Mouse (Mus musculus) adrenal gland, postnatal 4 days (tissue): Measurements from ENCODE around the gene Notch3. TPM values are rescaled to one million over a fixed set of nuclear protein-coding genes. Genes with fewer than 3 reads are reported as not detected.
"Not testable (repeated sequence)": the region's sequence is repeated elsewhere in the genome, so short reads cannot be mapped to it uniquely, and the experiment has no call there.

Experiments
- DNase-seq, 2 experiments: peaks; one replicate each; pipeline ENCODE4 v3.0.0; 2021 to 2022; ENCODE audit warnings: low spot score in 2 of 2, mixed read lengths in 2 of 2
- long read RNA-seq, 2 experiments: library from polyadenylated mRNA; stranded (forward); transcript quantifications; one replicate each; pipeline ENCODE4 v2.0.0; 2021
- total RNA-seq, 2 experiments: library from RNA; stranded (reverse); gene quantifications; 2 replicates each; pipeline ENCODE4 v1.2.3; 2021

Notch3 gene
- 10 to 100 TPM; 24.4 to 26.7 TPM for total RNA-seq
- long read RNA-seq, experiment 1, partial matches to known transcripts, result 3 of 8 reads
- long read RNA-seq, experiment 1, other reads (novel, unspliced or antisense), result 5 of 8 reads
- long read RNA-seq, experiment 2, partial matches to known transcripts, result 4 of 14 reads
- long read RNA-seq, experiment 2, other reads (novel, unspliced or antisense), result 10 of 14 reads

DNA sequence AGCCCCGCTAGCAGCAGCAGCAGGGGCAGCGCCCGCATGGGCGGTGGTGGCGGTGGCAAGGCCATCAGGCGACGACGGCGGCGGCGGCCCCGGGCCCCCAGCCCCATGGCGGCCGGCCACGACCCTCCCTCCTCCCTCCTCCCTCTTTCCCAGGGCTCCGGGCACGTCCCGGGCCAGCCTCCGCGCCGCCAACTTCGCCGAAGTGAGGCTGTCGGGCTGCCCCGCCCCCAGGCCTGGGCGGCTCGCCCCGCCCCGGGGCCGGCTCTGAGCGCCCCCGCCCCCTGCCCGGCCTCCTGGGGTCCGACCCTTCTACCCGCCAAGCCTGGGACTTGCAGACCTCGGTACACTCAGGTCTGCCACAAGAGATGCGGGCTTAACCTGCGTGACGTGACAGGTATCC is at the start of gene Notch3:
Notch3 (minus strand) TSS at position 166 of the 400 bp plus-strand sequence.
- DNase-seq, result no peak

DNA sequence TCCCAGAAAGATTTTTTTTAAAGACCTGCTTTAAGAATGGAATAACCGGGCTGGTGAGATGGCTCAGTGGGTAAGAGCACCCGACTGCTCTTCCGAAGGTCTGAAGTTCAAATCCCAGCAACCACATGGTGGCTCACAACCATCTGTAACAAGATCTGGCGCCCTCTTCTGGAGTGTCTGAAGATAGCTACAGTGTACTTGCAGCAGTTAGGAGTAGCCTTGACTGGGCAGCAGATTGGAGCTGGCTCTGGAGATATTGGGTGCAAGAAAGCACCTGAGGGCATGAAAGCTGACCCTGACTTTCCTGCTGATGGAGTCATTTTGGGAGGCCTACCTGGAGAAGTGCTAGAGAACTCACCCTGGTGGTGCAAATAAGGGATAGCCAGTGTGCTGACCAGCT is 48.9 kb upstream of the Notch3 start:
- DNase-seq, result not testable (repeated sequence)

DNA sequence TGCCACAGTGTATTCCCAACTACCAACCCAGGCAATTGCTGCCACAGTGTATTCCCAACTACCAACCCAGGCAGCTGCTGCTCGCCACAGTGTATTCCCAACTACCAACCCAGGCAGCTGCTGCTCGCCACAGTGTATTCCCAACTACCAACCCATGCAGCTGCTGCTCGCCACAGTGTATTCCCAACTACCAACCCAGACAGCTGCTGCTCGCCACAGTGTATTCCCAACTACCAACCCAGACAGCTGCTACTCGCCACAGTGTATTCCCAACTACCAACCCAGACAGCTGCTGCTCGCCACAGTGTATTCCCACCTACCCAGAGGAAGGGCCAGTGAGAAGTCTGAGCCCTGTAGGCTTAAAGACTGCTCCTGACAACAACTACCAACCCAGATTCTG is 44.9 kb upstream of the Notch3 start:
- DNase-seq, result not testable (repeated sequence)

DNA sequence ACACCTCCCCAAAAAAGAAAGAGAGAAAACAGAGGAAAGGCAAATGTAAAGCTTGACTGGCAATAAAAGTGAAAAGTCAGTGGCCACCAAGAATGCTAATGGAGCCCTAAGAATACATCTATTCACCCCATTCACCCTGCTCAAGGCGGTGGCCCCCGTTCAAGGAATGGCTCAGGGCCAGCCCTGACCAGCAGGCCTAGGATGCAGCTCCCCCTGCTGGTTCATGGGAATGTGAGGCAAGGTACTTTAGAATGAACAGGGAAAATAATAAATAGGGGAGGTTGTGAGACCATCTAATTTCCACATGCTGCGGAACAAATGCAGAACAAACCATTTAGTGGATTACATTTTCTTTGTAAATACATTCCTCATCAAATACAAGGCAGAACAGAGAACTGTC is 43.1 kb upstream of the Notch3 start:
- DNase-seq, result no peak

DNA sequence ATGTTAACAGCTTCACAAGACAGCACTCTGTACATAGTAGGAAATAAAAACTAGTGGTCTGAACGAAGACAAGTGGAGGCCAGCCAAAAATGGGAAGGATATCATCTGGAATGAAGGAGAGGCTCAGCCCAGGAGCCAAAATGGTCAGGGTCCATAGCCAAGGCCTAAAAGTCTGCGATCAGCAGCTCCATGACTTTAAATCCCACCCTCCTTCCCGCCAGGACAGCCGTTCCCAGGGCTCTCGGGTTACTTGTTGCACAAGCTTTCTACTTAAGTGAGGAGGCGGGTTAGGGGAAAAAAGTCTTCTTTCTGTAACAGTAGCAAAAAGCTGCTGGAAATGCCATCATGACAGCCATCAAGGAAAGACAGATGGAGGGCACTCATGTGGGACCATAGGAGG is 42.5 kb upstream of the Notch3 start:
- DNase-seq, result no peak

DNA sequence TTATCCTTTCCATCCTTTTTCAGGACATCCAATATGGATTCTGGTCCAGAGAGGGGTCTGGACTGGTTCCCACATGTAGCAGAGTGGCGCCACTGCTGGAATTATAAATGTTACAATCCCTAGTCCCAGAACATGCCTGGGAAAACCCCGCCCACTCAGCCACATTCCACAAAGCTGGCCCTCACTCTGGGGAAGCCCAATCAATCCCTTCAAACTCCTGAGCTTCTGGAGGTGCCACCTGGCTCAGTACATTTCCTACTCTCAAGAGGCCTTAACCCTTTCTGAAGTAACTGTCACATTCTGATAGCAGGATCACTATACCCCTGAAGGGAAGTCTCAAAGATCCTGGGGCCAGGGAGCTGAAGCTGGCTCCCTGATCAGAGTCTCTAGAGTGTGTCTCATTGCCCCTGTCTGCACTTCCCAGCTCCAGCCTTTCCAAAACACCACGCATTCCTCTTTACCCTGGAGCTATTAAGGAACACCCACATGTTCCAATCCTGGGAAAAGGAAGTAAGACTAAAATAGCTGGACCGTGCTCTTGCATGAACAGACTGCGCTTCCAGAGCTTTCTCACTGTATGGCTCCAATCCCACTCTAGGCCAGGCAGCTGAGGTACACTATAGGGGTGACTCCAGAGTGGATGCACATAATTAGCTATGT is 41.1 kb upstream of the Notch3 start:
- no peak for DNase-seq

DNA sequence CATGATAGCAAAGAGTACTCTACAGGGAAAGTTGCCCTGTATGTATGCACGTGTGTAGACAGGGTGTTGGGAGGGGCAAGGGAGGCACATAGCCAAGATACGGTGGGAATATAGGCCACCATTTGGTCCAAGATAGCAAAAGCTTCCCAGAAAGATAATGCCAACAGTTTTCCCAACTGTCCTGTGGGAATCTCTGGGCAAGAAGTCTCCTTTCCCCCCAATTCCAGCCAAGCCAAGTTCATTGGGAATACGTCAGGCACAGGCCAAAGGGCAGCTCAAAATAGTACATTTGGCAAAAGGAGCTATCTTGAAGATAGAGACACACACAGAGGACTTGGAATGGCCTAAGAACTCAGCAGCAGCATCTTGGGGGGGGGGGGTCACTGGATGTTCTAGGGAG is 38.7 kb upstream of the Notch3 start:
- no peak for DNase-seq

DNA sequence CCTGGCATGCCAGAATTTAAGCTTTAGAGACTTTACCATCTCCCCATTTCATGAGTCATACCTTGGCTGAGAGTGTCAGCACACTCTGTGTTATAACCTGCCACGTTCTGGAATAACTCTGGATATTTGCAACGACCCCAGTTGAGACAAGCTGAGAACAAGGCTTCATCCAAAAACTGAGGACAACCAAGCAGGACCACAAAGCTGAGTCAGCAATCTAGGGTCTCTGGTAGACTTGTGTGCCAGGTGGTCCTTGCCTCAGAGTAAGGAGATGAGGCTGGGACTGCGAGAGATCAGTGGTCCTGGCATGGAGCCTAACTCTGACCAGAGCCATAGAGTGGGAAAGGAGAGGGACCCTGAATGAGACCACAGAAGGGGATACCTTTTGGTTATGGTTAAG is 36.3 kb upstream of the Notch3 start:
- no peak for DNase-seq

DNA sequence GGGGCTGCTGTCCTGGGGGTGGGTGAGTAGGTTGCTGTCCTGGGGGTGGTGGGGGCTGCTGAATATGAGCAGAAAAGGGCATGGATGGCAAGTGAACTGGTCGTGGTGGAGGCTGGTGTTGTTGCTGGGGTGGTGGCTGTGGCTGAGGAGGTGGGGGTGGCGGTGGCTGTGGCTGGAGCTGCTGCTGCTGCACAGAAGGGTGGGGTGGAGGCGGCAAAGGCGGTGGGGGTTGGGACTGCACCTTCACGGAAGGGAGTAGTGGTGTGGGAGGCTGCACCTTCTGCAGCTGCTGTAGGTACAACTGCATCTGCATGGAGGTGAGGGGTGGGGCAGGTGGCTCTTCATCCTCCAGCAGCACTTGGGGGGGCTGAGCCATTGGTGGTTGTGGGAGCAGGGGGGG is 34.4 kb upstream of the Notch3 start:
- DNase-seq, result no peak

DNA sequence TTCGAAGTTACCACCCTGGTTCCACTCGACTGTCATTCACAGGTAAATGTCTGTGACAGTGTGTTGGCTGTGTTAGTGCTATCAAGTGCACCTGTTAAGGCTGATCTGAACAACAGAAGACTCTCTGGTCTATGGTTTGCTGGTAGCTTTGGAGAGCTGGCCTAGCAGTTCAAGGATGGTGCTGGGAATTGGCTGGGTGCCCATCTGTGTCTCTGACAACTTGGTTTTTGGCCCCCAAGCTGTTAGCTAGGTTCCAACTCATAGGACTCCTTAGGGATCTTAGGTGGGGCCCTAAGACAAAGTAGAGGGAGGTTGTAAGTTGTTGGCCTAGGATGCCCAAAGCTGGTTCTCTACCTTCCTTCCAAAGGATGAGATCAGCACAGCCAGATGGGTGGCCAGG is 33.1 kb upstream of the Notch3 start:
- no peak for DNase-seq

DNA sequence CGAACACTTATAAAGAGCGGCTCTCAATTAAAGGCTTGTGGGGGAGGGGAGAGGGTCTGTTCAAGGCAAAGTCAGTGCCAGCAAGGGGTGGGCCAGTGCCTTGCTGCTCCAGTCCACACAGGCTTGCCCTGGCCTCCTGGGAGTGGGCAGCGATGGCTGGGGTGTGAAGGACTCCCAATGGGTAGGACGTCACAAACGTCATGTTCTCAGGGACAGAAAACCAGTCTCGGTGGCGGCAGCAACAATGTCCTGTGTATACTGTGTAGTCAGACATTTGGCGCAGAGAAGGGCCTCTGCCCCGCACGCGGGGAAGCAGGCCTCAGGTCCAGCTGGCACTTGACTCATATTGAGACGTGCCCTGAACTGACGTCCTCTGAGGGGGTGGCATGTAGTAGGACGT is 30.5 kb upstream of the Notch3 start:
- no peak for DNase-seq

DNA sequence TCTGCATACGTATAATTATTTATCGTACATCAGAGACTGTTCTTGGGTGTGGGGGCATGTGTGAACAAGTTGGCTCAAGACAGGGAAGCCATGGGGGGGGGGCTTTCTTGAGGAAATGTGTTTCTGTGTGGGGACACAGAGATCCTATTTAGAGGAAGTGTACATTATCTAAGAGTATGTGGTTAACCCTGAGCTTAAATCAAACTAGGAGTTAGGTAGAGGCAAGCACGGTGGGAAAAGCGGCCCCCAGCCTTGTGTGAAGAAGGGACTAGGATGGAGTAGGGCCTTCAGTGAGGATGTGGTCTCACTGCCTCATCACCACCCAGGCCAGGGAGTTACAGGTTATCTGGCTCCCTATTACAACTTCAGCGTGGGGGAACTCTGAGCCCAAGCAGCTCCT is 29.1 kb upstream of the Notch3 start:
- no peak for DNase-seq

DNA sequence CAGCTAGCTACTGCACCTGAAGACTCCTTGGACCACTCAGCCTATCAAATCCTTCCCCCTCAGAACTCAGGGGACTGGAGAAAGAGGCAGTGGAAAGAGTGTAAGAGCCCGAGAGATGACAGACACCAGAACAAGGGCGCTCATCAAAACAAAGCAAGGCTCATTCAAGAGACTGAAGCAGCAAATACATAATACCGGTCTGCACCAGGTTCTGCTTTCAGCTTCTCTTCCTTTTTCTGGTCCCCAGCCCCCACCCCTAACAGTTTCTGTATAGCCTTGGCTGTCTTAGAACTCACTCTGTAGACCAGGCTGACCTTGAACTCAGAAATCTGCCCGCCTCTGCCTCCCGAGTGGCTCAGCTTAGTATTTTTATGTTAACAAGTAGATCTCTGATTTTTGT is 26.4 kb upstream of the Notch3 start:
- DNase-seq, result no peak

DNA sequence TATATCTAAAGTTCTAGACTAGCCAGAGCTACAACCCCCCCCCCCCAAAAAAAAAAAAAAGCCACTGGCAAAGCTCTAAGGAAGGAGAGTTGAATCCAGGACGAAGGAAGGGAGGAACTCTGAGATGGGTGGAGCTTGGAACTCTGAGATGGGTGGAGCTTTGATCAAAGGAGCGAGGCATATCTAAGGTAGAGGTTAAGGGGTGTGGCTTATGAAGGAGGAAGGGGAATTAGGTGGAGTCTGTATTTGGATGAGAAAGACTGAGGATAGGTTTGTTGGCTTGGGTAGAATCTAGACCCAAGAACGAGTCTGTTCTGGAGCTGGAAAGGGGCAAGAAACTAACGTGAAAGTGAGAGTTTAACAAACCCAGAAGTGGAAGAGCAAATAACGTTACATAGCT is 23.2 kb upstream of the Notch3 start:
- no peak for DNase-seq

DNA sequence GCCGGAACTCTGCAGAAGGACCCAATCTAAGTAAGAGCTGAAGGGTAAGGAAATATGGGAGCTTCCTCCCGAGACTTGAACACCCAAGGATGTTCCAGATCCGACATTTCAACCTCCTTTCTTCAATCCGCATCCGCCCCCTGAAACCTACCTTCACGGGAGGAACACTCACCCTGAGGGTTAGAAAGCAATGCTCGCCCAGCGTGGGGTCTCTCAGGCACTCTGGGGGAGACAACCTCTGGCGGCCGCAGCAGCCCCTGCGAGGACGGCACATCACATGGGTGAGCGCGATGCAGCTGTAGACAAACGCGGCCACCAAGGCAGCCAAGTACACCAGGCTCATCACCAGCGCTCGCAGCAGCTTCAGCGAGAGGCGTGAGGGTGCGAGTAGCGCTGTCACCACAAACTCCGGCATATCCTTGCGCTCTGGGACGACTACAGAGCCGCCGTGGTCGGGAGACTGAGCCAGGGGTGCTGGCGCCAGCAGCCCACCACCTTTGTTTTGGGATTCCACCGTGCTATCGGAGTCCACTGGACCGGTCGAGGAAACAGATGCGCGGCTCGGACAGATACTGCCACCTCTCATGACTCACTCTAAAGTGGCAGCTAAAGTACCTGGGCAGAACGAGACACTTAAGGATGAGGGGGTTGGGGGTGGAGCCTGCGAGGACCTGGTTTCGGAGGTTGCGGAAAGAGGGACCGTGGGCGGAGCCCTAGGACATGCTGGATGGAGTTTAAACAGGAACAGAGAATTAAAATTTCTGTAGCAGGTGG is 22.4 kb upstream of the Notch3 start, which contains the start of gene Ephx3:
Ephx3 (minus strand) TSS at position 687 of the 774 bp plus-strand sequence.
- no peak for DNase-seq

DNA sequence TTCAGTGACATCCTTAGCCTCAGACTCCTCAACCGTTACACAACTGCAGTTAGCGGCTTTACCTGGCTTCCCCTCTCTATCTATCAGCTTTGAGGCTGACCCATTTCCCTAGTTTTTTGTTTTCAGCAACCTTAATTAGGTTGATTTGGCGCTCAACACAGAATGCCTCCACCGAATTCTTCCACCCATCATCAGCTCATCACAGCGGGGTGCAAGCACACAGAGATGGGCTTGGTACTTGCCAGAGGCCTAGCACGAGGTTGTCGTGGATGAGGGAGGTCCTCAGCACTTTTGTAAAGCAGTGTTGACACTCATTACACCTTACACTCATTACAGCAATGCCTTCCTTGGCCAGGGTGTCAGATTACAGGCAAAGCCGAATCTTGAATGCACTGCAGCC is 16.4 kb upstream of the Notch3 start:
- no peak for DNase-seq

DNA sequence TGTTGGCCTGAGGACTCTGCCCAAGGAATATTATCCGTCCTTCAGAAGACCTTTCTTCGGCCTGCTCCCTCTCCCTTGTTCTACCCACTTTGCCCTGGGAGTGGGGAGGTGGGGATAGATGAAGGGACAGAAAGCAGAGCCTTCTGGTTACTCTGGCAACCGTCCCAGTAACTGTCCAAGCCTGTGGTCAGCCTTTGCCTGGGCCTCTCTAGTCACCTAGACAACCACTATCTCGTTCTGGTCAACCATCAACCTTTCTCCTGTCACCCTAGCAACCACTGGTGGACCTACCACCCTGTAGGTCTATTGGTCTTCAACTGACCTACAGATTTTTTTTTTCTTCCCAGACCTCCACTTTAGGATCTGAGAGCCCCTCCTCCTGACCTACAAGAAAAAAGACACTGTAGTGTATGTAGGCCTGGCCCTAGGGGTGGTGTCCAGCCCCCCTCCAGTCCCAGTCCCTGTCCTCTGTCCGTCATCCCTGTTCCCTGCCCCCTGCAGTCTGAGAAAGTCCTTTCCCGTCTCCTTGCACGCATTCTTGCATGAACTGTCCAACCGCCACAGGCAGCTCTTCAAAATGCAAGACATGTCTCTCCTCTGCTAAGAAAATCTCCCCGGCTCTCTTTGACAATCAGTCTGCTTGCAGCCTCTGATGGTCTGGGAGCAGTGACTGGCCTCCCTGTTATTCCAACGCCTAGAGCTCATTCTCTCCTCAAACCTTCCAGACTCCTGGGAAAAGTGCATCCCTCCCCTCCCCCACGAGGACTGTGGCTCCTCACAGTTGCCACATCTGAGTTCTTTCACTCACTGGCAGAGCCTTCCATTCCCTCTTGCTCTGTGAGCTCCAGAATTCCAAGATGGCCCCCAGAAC is 13.2 kb upstream of the Notch3 start:
- DNase-seq, result no peak

DNA sequence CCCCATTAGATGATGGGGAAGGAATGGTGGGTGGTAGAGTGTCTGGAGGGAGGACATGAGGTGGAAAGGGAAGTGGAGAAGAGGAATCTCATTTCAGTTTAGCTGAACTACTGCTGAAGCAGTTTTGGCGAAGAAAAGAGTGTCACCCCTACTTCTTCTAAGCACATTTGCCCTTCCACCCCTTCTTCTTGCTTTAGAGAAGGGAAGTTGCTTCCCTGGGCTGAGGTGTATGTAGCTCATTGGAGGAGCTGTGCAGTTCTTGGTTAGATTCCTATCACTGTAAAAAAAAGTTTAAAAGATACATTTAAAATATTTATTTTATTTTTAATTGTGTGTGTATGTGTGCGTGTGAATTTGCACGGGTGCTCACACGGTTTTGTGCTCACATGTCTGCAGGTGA is 10.3 kb upstream of the Notch3 start:
- no peak for DNase-seq

DNA sequence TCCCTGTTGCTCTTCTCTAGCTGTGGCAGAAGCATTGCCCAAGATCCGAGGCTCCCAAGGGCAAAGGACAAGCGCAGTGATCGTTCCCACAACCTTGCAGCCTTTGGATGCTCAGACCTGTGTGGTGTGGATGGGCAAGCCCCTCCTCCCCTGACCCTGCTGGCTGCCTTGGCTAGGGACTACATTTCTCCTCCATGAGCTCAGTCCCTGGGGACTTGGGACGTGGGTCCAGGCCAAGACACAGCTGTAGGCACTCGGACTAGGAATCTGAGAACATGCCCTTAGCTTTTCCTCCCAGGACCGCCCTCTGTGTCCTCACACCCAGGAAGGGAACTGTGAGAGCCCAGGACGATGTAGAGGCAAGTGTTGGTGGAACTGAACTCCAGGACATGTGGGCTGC is 6.5 kb upstream of the Notch3 start:
- no peak for DNase-seq

DNA sequence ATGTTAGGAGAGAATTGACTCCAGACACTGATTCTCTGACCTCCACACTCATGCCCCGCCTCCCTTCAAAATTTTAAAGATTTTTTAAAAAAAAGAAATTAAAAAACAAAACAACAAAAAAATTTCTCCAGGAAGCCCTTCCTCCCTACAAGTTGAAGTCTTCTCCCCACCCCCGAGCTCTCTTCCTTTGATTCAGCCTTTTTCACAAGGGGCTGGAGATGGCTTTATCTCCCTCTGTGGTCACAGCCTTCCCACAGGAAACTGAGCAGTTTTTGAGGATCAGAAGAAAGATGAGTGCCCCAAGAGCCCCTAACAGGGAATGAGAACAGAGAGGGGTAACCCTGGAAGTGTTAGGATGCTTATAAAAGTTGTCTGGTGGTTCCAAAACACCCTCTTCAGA is 5.8 kb upstream of the Notch3 start:
- DNase-seq, result no peak

DNA sequence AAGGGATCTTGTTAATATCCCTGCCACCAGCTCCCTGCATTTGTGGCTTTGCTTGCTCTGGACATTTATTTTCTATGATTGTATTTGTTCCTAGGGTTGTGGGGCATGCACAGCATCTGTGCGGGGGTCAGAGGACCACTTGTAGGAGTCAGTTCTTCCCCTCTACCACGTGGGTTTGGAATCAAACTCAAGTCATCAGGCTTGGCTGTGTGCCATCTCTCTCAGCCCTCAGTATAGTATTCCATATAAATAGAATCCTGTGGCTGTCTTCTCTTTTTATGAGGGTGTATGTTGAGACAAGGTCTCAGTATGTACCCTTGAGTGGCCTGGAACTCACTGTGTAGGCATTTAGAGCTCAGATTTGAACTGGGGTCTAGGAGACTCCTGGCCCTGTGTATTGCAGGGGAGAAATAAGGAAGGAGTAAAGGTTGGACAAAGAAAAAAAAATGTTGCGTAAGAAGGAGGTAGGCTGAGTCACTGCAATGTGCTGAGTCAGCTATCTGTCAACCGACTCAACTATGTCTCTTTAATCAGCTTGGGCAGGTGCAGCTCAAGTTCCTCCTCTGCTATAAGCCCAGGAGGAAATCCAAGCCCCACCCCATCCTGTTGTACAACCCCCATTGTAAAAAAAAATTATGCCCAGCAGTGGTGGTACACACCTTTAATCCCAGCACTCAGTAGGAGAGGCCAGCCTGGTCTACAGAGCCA is 3.0 kb upstream of the Notch3 start:
- no peak for DNase-seq
